Mouse (Mus musculus) small intestine, adult 2 months (tissue): Measurements from ENCODE around the gene Wfdc15b. TPM values are rescaled to one million over a fixed set of nuclear protein-coding genes. Genes with fewer than 3 reads are reported as not detected.
"Not testable (repeated sequence)": the region's sequence is repeated elsewhere in the genome, so short reads cannot be mapped to it uniquely, and the experiment has no call there.

Experiments
- H3K27ac ChIP-seq: fragments of 200-500 bp; 2 replicates; pipeline ENCODE4 v1.5.1; 2012; ENCODE audit warnings: low read depth, low read length, control low read depth, inconsistent platforms; ENCODE audit not compliant: insufficient read depth
- H3K27me3 ChIP-seq: fragments of 200-500 bp; 2 replicates; pipeline ENCODE4 v1.6.1; 2012; ENCODE audit warnings: mild to moderate bottlenecking, moderate library complexity, low read length, inconsistent platforms; ENCODE audit not compliant: control insufficient read depth, insufficient read depth
- H3K36me3 ChIP-seq: fragments of 200-500 bp; 2 replicates; pipeline ENCODE4 v1.6.1; 2012; ENCODE audit warnings: mild to moderate bottlenecking, low read length, control low read depth, inconsistent platforms; ENCODE audit not compliant: control insufficient read depth, insufficient read depth
- H3K4me1 ChIP-seq: fragments of 200-500 bp; 2 replicates; pipeline ENCODE4 v1.6.1; 2012; ENCODE audit warnings: low read length, inconsistent platforms, mixed read lengths; ENCODE audit not compliant: control insufficient read depth, insufficient read depth, insufficient read length
- H3K4me3 ChIP-seq: fragments of 200-500 bp; 2 replicates; pipeline ENCODE4 v1.5.1; 2012; ENCODE audit warnings: low read depth, mild to moderate bottlenecking, control low read depth, inconsistent platforms, low read length, moderate library complexity
- CTCF ChIP-seq: fragments of 200-500 bp; IDR thresholded peaks from 2 replicates; pipeline ENCODE4 v1.5.1; 2012; ENCODE audit warnings: low read depth, mild to moderate bottlenecking, control low read depth, inconsistent platforms, low read length, moderate library complexity, mixed read lengths; ENCODE audit not compliant: insufficient replicate concordance, insufficient read length; ENCODE audit errors: extremely low read depth
- POLR2A ChIP-seq: fragments of 200-500 bp; IDR thresholded peaks from 2 replicates; pipeline ENCODE4 v1.6.1; 2012; ENCODE audit warnings: low read depth, mild to moderate bottlenecking, control low read depth, inconsistent platforms, low read length, moderate library complexity
- WGBS: fragments of 180-500 bp; shearing (Covaris S2); methylation state at CpG from one replicate; pipeline ENCODE4 v1.1.7; 2018; 5-methylcytosine and 5-hydroxymethylcytosine counted together
- polyA plus RNA-seq: library from polyadenylated mRNA; depleted of rRNA; stranded (reverse); fragments of >200 nt; gene quantifications from 2 replicates; pipeline ENCODE4 v1.2.3, GENCODE M21; 2012

Gene Wfdc15b
- polyA plus RNA-seq, 1 experiment = not detected

DNA sequence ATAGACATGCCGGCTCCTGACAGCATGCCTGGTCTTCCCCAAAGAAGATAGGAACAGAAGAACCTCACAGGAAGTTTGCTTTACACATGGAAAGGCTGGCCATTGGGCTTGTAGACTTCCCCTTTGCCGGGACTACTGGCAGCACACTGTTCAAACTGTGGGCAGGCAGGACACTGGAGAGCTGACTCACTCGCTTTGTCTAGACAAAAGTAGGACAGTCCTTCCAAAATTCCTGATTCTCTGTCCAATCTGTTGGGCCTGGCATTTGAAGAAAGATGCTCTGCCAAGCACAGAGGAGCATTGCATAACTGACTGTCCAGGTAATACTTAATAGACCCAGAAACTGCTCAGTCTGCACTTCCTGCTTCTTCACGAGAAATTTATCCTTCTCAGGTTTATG is 14.8 kb downstream of the Wfdc15b start:
- H3K4me1 ChIP-seq = no peaks in the 10 kb centered on the region
- no peaks in the 10 kb centered on the region for H3K27me3 ChIP-seq
- H3K4me3 ChIP-seq = no peak overlapping the region
- no peak overlapping the region for H3K27ac ChIP-seq
- no peaks in the 10 kb centered on the region for H3K36me3 ChIP-seq
- WGBS = 56% methylated on average over 4 of the region's 4 CpGs
- TF ChIP-seq CTCF = no peak
- TF ChIP-seq POLR2A = no peak

DNA sequence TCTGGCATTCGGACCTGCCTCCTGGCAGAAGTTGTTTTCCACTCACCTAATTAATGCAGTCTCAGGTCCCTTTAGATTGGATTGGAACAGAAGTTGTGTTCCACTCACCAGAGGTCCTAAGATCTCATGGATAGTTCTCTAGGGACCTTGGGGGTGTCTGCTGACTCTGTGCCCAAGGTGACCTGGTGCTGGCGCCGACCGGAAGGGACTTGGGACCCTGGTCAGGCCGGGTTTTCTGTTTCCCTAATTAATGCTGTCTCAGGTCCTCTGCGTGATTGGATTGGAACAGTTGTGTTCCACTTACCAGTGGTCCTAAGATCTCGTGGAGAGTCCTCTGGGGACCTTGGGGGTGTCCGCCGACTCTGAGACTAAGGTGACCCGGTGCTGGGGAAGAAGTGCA is 15.4 kb downstream of the Wfdc15b start:
- H3K4me3 ChIP-seq, H3K27me3 ChIP-seq, H3K27ac ChIP-seq, H3K4me1 ChIP-seq, H3K36me3 ChIP-seq: not testable (repeated sequence)
- WGBS = 90% methylated on average over 10 of the region's 10 CpGs

DNA sequence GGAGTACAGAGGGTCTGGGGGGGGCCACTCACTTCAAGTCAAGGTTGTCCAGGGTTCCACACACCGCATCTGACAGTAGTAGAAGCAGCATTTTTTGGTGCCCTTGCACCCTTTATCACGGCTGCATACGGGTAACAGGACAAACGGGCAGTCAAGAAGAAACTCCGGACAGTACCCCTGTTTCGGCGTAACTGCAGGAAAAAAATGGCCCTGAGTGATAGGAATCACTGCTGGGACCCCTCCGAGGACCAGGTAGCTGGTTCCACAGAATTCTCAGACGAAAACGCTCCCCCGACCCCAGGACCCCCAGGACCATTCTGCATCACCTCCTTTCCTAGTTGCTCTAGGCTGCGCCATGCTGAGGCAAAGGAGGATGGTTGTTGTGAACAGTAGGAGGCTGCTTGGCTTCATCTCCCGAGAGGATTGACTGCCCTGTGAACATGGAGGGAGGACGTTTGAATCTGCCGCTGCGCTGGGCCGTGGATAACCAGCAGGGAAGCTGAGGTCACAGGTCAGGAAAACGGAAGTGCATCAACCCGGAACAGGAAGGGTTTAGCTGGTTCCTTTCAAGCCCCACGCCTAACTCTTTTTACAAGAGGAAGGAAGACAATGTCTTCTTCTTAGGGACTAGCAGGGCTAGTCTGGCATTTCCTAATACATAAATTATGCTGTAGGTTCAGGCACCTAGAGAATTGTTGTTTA is 21.7 kb downstream of the Wfdc15b start, which contains the start of gene Wfdc15a:
Gene Wfdc15a (minus strand): TSS at position 505 of the 702 bp plus-strand sequence.
- H3K36me3 ChIP-seq = no peaks in the 10 kb centered on the region
- no peaks in the 10 kb centered on the region for H3K27me3 ChIP-seq
- no peak within 1 kb of the TSS for H3K27ac ChIP-seq
- WGBS = 78% methylated on average over 20 of the region's 20 CpGs
- TF ChIP-seq CTCF (no peak), POLR2A (no peak)
- H3K4me3 ChIP-seq = no peak within 1 kb of the TSS
- H3K4me1 ChIP-seq = no peaks in the 10 kb centered on the region

DNA sequence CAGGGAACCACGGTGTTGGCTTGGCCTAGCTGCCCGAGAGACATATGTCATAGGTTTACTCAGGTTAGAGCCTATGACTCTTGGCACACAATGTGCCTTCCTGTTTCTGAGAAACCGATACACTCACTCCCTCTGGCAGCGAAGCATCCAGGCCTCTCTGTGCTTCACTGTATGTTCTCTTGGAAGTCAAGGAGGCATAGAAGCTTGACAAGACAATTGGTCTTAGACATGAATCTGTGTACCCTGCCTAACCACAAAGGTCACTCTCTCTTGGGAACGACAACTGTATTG is 24.8 kb downstream of the Wfdc15b start:
- Histone ChIP-seq H3K4me1 (no peaks in the 10 kb centered on the region), H3K27ac (no peak overlapping the region), H3K4me3 (no peak overlapping the region), H3K27me3 (no peaks in the 10 kb centered on the region), H3K36me3 (no peaks in the 10 kb centered on the region)
- WGBS = 69% methylated on average over 5 of the region's 5 CpGs
- TF ChIP-seq POLR2A = no peak
- no peak for TF ChIP-seq CTCF

DNA sequence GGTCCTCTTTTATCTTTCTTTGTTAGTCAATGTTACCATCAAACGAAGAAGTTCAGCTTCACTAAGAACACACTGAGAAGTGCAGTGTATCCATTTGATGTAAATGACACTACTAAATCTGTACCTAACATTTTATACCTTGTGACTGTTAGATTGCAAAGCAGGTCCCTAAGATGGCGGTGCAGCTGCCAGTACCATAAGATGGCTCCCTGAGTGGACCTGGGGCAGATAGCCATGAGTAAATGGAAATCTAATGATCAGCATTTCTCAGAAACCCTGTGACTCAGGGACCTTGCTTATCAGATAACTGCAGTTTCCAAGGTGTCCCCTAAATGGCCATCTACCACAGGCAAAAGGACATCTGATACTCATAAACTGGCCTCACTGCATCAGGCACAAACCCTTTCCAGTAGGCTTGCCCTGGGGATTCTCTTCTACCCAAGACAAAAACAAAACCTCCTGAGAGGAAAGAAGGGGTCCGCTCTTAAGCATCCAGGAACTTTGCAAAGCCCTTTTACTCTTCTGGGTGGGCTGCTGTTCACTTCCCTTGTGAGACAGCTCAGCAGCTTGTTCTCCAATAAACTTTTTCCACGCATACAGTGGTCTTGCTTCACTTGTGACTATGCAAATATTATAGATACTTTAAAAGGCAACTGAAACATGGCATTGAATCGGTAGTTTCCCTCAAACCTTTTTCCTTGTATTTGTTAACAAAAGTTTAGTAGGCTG is 25.3 kb downstream of the Wfdc15b start:
- WGBS = 79% methylated on average over 5 of the region's 5 CpGs

DNA sequence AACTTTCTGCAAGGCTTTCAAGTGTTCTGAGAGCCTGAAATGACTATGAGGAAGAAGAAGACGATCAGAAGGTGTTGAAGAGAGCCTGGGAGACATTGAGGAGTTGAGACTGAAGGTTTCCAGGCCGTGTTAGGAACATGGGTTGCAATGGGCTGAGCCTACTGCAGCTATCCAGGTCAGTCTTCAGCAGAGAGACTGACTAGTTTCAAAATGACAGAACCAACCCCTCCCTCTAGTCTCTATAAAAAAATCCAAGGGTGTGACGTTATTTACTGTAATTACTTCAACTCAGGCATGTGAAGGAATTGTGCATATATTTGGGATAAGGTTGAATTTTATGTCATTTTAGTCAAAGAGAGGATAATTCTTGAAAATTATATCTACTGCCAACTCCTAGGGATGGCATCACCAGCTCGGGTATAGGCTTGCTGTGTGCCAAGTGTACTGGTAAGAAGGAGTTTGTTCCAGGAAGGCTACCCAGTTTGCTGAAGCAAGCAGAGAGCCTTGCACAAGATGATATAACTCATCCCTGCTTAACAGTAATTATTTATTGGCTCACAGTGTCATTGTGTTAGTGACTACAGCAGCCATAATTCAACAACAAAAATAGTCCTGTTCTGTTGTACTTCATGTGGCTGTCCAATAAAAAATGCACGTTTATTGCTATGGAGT is 26.4 kb downstream of the Wfdc15b start:
- WGBS = 64% methylated on average over 5 of the region's 5 CpGs
- Histone ChIP-seq H3K4me1 (no peaks in the 10 kb centered on the region), H3K27me3 (no peaks in the 10 kb centered on the region), H3K4me3 (no peak overlapping the region), H3K27ac (no peak overlapping the region), H3K36me3 (no peaks in the 10 kb centered on the region)
- TF ChIP-seq POLR2A (no peak), CTCF (no peak)

More for the DNA sequence above, 25.3 kb downstream of the Wfdc15b start:
- no peak overlapping the region for H3K27ac ChIP-seq
- H3K4me3 ChIP-seq = no peak overlapping the region
- no peak for TF ChIP-seq CTCF
- H3K27me3 ChIP-seq = no peaks in the 10 kb centered on the region
- no peaks in the 10 kb centered on the region for H3K36me3 ChIP-seq
- no peaks in the 10 kb centered on the region for H3K4me1 ChIP-seq

DNA sequence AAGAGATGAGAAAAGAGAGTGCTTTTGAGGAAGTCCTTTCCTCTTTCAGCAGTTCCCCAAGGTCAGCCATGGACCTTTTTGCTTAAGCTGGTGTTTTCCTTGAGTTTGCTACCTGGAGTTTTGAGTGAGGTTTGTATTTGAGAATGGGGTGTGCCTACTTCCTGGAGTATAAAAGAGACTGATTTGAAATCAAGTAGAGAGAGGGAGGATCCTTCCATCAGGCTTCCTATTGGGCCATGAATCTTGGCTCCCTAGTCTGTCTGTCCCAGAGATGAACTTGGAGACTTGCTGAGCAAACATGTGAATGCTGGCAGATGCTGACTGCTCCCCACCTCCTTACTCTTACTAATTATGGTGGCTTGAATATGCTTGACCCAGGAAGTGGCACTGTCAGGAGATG is 29.2 kb downstream of the Wfdc15b start:
- Histone ChIP-seq H3K4me1 (no peaks in the 10 kb centered on the region), H3K36me3 (no peaks in the 10 kb centered on the region), H3K27me3 (no peaks in the 10 kb centered on the region), H3K4me3 (no peak overlapping the region), H3K27ac (no peak overlapping the region)
- TF ChIP-seq CTCF (no peak), POLR2A (no peak)
